Mouse (Mus musculus) embryo, embryonic 9.5 days (tissue): ENCODE data around the gene A730049H05Rik.

Source experiments
- DNase-seq: peaks from one replicate; pipeline ENCODE4 v3.0.0-alpha.2; 2017; ENCODE audit errors: extremely low spot score

Gene A730049H05Rik

DNA sequence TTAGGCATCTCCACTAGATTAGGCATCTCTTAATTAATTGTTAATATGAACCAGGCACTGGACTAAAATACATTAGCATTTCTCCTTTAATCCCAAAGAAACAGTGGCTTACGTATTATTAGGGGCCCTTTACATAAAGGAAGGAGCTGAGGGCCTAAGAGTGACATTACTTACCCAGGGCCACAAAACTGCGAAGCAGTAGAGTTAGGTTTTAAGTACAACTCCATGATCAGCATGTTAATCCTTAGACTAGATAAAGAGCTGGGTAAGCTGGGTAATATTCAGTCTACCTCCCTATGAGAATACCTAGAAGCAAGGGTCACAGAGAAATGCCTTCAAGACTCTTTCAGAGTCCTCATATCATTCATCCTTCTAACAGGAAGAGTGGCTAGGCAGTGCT, 12.9 kb downstream of the A730049H05Rik start:
- no peak for DNase-seq

- no peak for DNase-seq
These were observed 14.8 kb downstream of the A730049H05Rik start for GRCm38 (mm10) chr6:92831106-92831505.

DNA sequence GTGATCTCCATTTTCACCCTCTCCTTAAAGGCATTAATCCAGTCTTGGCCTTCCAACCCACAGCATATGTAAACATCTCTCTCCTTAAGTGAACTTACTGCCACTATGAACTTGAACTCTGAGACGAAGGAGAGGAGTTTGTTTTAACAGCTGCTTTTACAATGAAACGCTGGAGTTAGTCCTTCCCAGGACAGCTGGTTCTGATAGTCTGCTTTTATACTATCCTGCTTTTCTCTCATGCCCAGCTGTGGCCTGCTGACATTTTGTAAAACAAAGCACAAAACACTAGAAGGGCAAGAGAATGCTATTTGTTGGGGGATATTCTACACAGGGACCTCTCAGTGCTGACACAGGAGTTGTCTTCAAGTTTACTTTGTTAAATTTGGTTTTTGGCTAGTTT, 25.7 kb downstream of the A730049H05Rik start:
- DNase-seq: no peak

GRCm38 (mm10) chr6:92843474-92843873, 27.2 kb downstream of the A730049H05Rik start:
- no peak for DNase-seq

DNA sequence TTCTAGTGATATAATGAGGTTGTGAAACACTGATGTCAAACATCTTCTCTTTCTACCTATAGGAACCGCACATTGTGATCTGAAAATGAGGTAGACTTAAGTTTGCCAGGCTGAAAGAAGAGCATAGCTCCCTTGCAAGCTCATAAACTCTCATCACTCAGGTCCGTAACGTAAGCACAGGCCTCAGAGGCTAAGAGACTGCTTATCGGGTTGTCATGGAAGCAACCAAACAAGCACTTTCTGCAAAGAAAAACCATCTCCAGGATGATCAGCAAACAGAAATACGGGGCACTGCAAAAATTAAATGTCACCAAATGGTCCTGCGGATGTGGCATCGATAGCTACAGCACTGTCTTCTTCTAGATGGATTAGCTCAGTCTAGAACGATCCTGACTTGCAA, 29.6 kb downstream of the A730049H05Rik start:
- DNase-seq: no peak

- DNase-seq: no peak
These were observed 30.3 kb downstream of the A730049H05Rik start for GRCm38 (mm10) chr6:92846614-92847013.

GRCm38 (mm10) chr6:92849208-92849607, 32.9 kb downstream of the A730049H05Rik start:
- no peak for DNase-seq

DNA sequence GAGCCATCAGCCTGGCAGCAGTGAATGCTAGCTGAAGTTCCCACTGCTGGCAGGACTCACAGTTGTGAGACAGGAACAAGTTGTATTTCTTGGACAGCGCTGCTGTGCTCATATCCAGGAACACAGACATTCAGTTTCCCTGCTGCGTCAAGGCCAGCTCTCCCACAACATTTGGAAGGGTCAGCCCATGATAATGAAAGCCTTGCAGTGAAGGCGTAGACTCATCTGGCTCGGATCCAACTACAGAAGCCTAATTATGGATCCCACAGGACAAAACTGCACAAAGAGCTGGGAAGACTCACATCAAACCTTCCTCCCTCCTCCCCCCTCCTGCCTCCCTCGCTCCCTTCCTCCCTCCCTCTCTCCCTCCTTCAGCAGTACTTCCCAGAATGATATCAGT, 34.0 kb downstream of the A730049H05Rik start:
- DNase-seq: no peak

GRCm38 (mm10) chr6:92854873-92855272, 38.6 kb downstream of the A730049H05Rik start:
- no peak for DNase-seq

DNA sequence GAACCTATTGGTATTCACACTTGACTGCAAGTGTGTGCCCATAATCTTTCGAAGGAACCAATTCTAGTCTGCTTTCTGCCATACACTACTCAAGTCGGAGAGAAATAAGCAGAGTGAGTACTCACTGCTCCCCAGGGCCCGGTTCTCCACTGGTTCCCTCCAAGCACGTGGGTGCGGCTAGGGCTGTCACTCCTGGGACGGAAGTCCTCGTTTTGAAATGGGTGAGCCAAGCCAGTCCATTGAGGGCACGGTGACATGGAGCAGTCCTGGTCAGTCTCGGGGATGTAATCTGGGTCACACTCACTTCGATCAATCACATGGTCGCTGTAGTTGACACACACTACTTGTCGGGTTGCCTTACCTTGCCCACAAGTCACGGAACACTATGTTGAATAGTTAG, 41.5 kb downstream of the A730049H05Rik start:
- DNase-seq: no peak

GRCm38 (mm10) chr6:92858721-92859510, 42.6 kb downstream of the A730049H05Rik start:
- no peak for DNase-seq

DNA sequence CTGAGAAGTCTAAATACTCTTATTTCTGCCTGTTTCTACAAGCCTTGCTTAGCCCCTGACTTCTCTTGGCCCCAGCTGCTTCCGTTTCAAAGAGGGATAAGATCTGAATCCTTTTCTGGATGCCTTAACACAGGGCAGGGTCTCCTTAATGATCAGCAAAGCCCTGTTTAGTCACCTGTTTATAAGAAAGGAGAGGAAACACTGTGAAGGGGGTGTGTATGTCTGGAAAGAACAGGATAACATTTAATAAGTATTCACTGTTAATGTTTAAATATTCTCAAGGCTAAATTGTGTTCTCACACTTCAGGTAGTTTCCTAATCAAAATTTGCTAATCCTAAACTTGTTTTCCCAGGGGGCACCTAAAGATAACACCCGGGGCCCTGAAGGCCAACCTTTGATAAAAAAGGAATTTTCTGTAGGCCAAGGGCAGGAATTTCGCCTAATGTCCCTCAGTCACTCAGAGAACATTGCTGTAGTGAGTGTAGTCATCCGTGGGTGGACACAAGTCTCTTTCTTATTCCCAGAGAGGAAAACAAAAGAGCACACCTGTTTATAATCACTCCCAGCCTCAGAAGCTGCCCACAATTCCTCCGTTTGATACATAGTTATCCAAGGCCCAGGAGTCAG, 44.1 kb downstream of the A730049H05Rik start:
- DNase-seq: no peak

- no peak for DNase-seq
These were observed 46.3 kb downstream of the A730049H05Rik start for GRCm38 (mm10) chr6:92862599-92862998.

GRCm38 (mm10) chr6:92869089-92869581, 52.9 kb downstream of the A730049H05Rik start, which contains the start of gene Gm15737:
Gm15737 (plus strand) TSS chr6:92869357.
- DNase-seq: no peak

DNA sequence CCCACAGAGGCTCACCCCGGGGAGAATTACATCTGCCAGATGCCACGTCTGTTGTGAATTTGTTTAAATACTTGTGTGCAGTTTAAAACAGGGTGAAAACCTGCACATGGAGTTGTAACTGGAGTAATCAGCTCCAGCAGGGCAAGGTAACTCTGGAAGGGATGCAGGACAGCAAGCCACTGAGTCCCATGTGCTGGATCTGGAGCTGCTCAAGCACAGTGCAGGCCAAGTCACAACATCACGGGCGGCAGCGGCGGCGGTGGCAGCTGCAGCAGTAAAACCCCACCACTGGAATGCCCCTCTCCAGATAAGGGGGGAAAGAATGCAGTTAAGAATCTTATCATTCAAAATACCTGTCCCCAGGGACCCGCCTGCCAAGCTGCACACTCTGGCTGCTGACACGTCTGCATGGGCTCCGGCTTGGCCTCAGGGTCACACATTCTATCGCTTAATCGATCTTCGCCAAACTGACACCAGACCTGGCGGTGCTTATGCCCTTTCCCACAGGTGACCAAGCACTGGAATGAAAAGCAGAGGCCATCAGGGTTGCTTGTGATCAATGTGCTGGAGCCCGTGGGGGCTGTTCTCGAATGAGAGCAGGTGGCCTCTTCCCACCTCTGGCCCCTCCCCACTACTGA, 53.4 kb downstream of the A730049H05Rik start:
- DNase-seq: peak; percentile 33

DNA sequence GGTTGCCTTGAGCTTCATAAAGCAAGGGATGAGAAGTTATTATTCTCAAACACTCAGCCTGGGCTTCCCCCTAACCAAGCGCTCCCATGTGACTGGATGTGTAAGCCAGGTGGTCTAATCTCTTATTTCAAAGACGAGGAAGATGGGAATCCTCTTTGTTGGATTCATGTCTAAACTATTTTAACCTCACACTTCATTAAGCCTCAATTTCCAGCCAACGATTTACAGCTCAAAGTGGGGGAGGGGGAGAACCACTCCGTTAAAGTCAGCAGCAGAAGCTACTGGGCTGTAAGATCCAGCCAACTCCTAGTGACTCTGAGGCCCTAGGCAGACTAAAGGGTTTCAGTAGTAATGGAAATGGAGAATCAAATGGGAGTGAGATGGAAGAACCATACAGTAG, 55.5 kb downstream of the A730049H05Rik start:
- DNase-seq: no peak

DNA sequence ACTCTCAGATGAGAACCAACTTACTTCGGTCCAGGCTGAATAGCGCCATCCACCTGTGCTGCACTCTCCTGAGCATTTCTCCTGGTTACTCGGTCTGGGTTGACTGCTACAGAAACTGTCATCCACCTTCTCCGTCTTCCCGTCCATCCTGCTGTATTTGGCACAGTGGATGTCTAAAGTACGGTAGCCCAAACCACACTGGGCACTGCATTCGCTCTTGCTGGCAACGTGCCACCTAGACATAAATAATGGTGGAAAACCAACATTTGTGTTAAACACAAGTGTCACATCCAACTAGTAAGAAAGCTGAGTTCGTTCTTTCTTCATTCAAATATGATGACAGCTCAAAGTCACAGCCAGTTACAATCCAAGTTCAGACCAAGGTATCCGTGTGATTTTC, 56.5 kb downstream of the A730049H05Rik start:
- no peak for DNase-seq

DNA sequence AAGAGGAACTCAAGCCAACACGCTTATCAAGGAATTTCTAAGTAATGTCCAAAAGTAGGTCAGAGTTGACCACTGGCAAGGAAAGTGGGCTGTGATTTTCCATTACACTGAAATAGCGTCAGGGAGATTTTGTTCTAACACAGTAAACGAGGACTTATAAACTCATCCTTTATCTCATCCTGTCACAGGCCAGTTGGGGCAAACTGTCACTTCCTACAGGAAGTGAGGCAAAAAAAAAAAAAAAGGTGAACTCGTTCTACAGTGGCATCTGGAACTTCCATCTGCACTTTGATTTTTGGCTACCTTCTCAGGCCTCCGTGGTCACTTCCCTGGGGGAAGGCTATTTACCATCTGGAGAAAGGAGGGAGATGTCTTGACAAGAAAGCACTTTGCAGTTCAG, 58.6 kb downstream of the A730049H05Rik start:
- no peak for DNase-seq

GRCm38 (mm10) chr6:92875340-92875739, 59.1 kb downstream of the A730049H05Rik start:
- no peak for DNase-seq

DNA sequence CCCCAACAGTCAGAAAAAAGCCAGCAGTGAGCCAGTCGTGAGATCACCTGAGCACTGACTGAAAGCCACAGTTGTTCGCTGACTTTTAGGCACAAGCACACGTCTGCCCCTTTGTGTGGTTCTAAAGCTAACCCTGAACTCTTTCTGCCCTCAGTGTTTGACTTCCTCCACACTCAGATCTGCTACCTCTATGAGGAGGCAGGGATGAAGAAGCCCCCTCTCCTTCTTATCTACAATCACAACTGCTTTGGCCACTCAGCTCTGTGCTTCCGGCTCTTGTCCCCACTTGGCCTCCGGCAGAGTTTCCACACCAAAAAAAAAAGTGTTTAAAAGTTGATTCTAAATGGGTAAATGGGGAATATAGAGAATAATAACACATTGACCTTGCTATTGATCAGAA, 59.8 kb downstream of the A730049H05Rik start:
- no peak for DNase-seq

- DNase-seq: no peak
These were observed 61.0 kb downstream of the A730049H05Rik start for GRCm38 (mm10) chr6:92877236-92877635.

DNA sequence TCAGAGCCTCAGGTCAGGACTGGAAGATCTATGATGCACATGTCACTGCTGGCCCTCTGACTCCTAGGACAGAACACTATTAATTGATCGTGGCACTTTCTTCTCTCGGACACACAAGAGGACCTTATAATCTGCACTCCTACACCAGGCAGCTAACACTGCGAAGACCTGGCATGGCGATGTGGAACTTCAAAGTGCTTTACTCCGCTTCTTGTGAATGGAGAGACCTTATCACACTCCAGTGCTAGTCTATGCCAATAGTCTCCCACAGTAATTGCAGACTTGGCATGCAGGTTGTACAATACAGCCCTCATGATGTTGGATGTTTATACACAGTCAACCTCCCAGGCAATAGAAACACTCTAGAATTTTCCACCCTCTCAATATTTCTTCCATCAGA, 62.5 kb downstream of the A730049H05Rik start:
- no peak for DNase-seq
